Mouse (Mus musculus) ES-CJ7 (cell line): ENCODE measurements at regions not wholly inside any gene's neighbourhood (a gene's known extent, or its start where the extent isn't known, plus 50 kb on each side); places are given as distances from the start of the nearest gene placed in this dataset.

Source experiments
- DNase-seq: peaks from one replicate; pipeline ENCODE4 v3.0.0; 2011; ENCODE audit warnings: low read depth, low spot score

GRCm38 (mm10) chr6:84392752-84393511 lies 200.8 kb downstream of the Cyp26b1 start:
- peak; percentile 11 for DNase-seq

GRCm38 (mm10) chr6:84391016-84391415 lies 202.7 kb downstream of the Cyp26b1 start:
- no peak for DNase-seq

GRCm38 (mm10) chr6:84385696-84386095 lies 208.0 kb downstream of the Cyp26b1 start:
- no peak for DNase-seq

GRCm38 (mm10) chr6:84383718-84384117 lies 210.0 kb downstream of the Cyp26b1 start:
- no peak for DNase-seq

GRCm38 (mm10) chr6:84383141-84383540 lies 210.6 kb downstream of the Cyp26b1 start:
- no peak for DNase-seq

GRCm38 (mm10) chr6:84381571-84381970 lies 212.1 kb downstream of the Cyp26b1 start:
- DNase-seq: no peak

GRCm38 (mm10) chr6:84376666-84377065 lies 217.0 kb downstream of the Cyp26b1 start:
- no peak for DNase-seq

GRCm38 (mm10) chr6:84375498-84375897 lies 218.2 kb downstream of the Cyp26b1 start:
- DNase-seq: peak; percentile 61

- no peak for DNase-seq
Measured at GRCm38 (mm10) chr6:84366365-84366764, 227.3 kb downstream of the Cyp26b1 start.

- DNase-seq: no peak
Measured at GRCm38 (mm10) chr6:84365914-84366313, 227.8 kb downstream of the Cyp26b1 start.

- peak; percentile 49 for DNase-seq
Measured at GRCm38 (mm10) chr6:84364964-84365363, 228.7 kb downstream of the Cyp26b1 start.

- DNase-seq: no peak
Measured at GRCm38 (mm10) chr6:84362331-84362730, 231.4 kb downstream of the Cyp26b1 start.

GRCm38 (mm10) chr6:84357911-84358310 lies 235.8 kb downstream of the Cyp26b1 start:
- DNase-seq: no peak

- no peak for DNase-seq
Measured at GRCm38 (mm10) chr6:84353425-84354220, 240.1 kb downstream of the Cyp26b1 start.

GRCm38 (mm10) chr6:84344936-84345335 lies 248.8 kb downstream of the Cyp26b1 start:
- no peak for DNase-seq

GRCm38 (mm10) chr6:84333666-84334179 lies 260.0 kb downstream of the Cyp26b1 start:
- DNase-seq: no peak

GRCm38 (mm10) chr6:84329106-84329505 lies 264.6 kb downstream of the Cyp26b1 start:
- DNase-seq: no peak

GRCm38 (mm10) chr6:84328030-84328390 lies 265.7 kb downstream of the Cyp26b1 start:
- peak; percentile 29 for DNase-seq

GRCm38 (mm10) chr6:84327306-84328029 lies 266.2 kb downstream of the Cyp26b1 start:
- no peak for DNase-seq

- DNase-seq: no peak
Measured at GRCm38 (mm10) chr6:84325384-84326114, 268.2 kb downstream of the Cyp26b1 start.

GRCm38 (mm10) chr6:84324185-84324584 lies 269.5 kb downstream of the Cyp26b1 start:
- DNase-seq: no peak
